Mouse (Mus musculus) embryonic facial prominence, embryonic 13.5 days (tissue): ENCODE measurements at regions not wholly inside any gene's neighbourhood (a gene's known extent, or its start where the extent isn't known, plus 50 kb on each side); places are given as distances from the start of the nearest gene placed in this dataset.

Experiments used
- ATAC-seq: fragments of 200-750 bp; cut with Nextera tagmentation; 2 replicates; pipeline ENCODE4 v1.8.0; 2017; ENCODE audit warnings: low read depth; ENCODE audit not compliant: insufficient number of reproducible peaks, insufficient read depth, low FRiP score, low TSS enrichment
- H3K27ac ChIP-seq: fragments of 300-500 bp; sonication (generic); 2 replicates; pipeline ENCODE4 v1.5.1; 2015; ENCODE audit warnings: moderate library complexity, mild to moderate bottlenecking, inconsistent platforms
- H3K27me3 ChIP-seq: fragments of 300-500 bp; sonication (generic); 2 replicates; pipeline ENCODE4 v1.6.1; 2015; ENCODE audit warnings: mild to moderate bottlenecking, inconsistent platforms
- H3K36me3 ChIP-seq: fragments of 300-500 bp; sonication (generic); 2 replicates; pipeline ENCODE4 v1.6.1; 2015; ENCODE audit warnings: mild to moderate bottlenecking, inconsistent platforms
- H3K4me1 ChIP-seq: fragments of 300-500 bp; sonication (generic); 2 replicates; pipeline ENCODE4 v1.6.1; 2015; ENCODE audit warnings: inconsistent platforms
- H3K4me2 ChIP-seq: fragments of 300-500 bp; sonication (generic); 2 replicates; pipeline ENCODE4 v1.6.1; 2015; ENCODE audit warnings: moderate library complexity, mild to moderate bottlenecking, inconsistent platforms
- H3K4me3 ChIP-seq: fragments of 300-500 bp; sonication (generic); 2 replicates; pipeline ENCODE4 v1.5.1; 2015; ENCODE audit warnings: mild to moderate bottlenecking, inconsistent platforms
- H3K9ac ChIP-seq: fragments of 300-500 bp; sonication (generic); 2 replicates; pipeline ENCODE4 v1.6.1; 2015; ENCODE audit warnings: mild to moderate bottlenecking, inconsistent platforms
- H3K9me3 ChIP-seq: fragments of 300-500 bp; sonication (generic); 2 replicates; pipeline ENCODE4 v1.6.1; 2016; ENCODE audit warnings: inconsistent platforms
- WGBS: fragments of 180-500 bp; shearing (Covaris S2); methylation state at CpG from one replicate; pipeline ENCODE4 v1.1.7; 2015; ENCODE audit warnings: mixed read lengths; 5-methylcytosine and 5-hydroxymethylcytosine counted together

- no peak for ATAC-seq
- Histone ChIP-seq H3K27me3 (no peaks in the 10 kb centered on the region), H3K4me1 (no peaks in the 10 kb centered on the region), H3K27ac (no peak overlapping the region), H3K4me3 (no peak overlapping the region), H3K4me2 (no peak overlapping the region), H3K36me3 (no peaks in the 10 kb centered on the region), H3K9me3 (no peaks in the 10 kb centered on the region), H3K9ac (no peak overlapping the region)
- 68% methylated on average over 6 of the region's 6 CpGs for WGBS
Measured at GRCm38 (mm10) chr10:126620802-126621201, 280.4 kb downstream of the Atp23 start.

- ATAC-seq: no peak
- Histone ChIP-seq H3K27ac (no peak overlapping the region), H3K4me1 (no peaks in the 10 kb centered on the region)
Measured at GRCm38 (mm10) chr10:126619970-126620369, 281.2 kb downstream of the Atp23 start.

GRCm38 (mm10) chr10:126612226-126612625 lies 288.9 kb downstream of the Atp23 start:
- 38% methylated on average over 4 of the region's 4 CpGs for WGBS
- H3K4me3 ChIP-seq: no peak overlapping the region

More at GRCm38 (mm10) chr10:126619970-126620369, 281.2 kb downstream of the Atp23 start:
- 53% methylated on average over 10 of the region's 10 CpGs for WGBS
- no peaks in the 10 kb centered on the region for H3K36me3 ChIP-seq
- no peaks in the 10 kb centered on the region for H3K9me3 ChIP-seq
- no peaks in the 10 kb centered on the region for H3K27me3 ChIP-seq
- H3K4me2 ChIP-seq: no peak overlapping the region
- H3K4me3 ChIP-seq: no peak overlapping the region
- H3K9ac ChIP-seq: no peak overlapping the region

DNA sequence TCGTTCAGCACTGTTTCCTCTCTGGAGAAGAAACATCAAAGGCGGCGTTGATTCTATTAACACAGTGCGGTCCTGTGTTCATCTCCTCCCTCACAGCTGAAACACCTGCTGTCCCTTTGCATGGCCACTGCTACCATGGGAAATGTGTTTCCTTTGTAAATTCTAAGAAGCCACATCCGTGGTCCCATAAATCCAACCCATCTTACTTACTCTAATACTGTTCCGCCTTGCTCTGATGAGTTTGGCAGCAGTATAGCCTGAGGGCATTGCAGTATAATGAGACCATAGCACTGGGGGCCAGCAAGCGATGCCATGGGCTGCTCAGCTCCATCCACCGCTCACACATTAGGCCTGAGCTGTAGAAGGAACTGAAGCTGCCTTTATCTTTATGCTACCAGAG lies 290.6 kb downstream of the Atp23 start:
- H3K27me3 ChIP-seq: no peaks in the 10 kb centered on the region
- no peak overlapping the region for H3K4me3 ChIP-seq
- ATAC-seq: no peak
- no peak overlapping the region for H3K27ac ChIP-seq
- H3K9ac ChIP-seq: no peak overlapping the region
- WGBS: 77% methylated on average over 8 of the region's 8 CpGs
- no peaks in the 10 kb centered on the region for H3K9me3 ChIP-seq
- H3K4me2 ChIP-seq: no peak overlapping the region
- H3K36me3 ChIP-seq: no peaks in the 10 kb centered on the region
- no peaks in the 10 kb centered on the region; the same call in 1 of the 2 replicates for H3K4me1 ChIP-seq

More at GRCm38 (mm10) chr10:126612226-126612625, 288.9 kb downstream of the Atp23 start:
- ATAC-seq: no peak
- H3K9ac ChIP-seq: no peak overlapping the region
- no peaks in the 10 kb centered on the region for H3K36me3 ChIP-seq
- H3K27ac ChIP-seq: no peak overlapping the region
- H3K4me1 ChIP-seq: no peaks in the 10 kb centered on the region; the same call in 1 of the 2 replicates
- H3K9me3 ChIP-seq: no peaks in the 10 kb centered on the region
- H3K4me2 ChIP-seq: no peak overlapping the region
- H3K27me3 ChIP-seq: no peaks in the 10 kb centered on the region

- no peak overlapping the region for H3K27ac ChIP-seq
- H3K9me3 ChIP-seq: no peaks in the 10 kb centered on the region
- WGBS: 80% methylated on average over 2 of the region's 2 CpGs
- H3K4me1 ChIP-seq: no peaks in the 10 kb centered on the region
- ATAC-seq: no peak
- no peaks in the 10 kb centered on the region for H3K27me3 ChIP-seq
- H3K4me2 ChIP-seq: no peak overlapping the region
- H3K4me3 ChIP-seq: no peak overlapping the region
- H3K36me3 ChIP-seq: no peaks in the 10 kb centered on the region
- no peak overlapping the region for H3K9ac ChIP-seq
Measured at GRCm38 (mm10) chr10:126599686-126600085, 301.5 kb downstream of the Atp23 start.

GRCm38 (mm10) chr10:126568155-126568554 lies 333.0 kb downstream of the Atp23 start:
- Histone ChIP-seq H3K27ac (no peak overlapping the region), H3K9me3 (no peaks in the 10 kb centered on the region), H3K27me3 (no peaks in the 10 kb centered on the region), H3K9ac (no peak overlapping the region), H3K36me3 (no peaks in the 10 kb centered on the region), H3K4me2 (no peak overlapping the region), H3K4me3 (no peak overlapping the region), H3K4me1 (no peaks in the 10 kb centered on the region)
- no peak for ATAC-seq
- WGBS: 83% methylated on average over 8 of the region's 8 CpGs

DNA sequence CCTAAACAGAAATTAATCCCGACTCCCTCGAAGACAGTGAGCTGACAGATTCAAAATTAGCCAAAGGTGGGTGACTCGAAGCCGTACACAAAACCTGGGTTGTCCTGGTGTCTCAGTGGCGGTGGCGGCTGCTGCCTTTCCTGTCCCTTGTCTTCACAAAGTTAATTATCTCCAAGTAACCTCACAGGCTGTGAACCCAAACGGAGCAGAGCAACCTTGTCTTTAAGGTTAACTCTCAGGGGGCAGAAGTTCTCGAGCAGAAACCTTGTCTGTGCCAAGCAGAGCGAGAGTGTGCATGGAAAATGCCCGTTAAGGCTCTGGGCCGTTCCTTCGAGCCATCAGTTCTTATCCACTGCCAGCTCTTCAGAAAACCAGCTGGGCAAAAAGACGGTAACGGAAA lies 335.8 kb downstream of the Atp23 start:
- H3K4me2 ChIP-seq: no peak overlapping the region
- no peak overlapping the region for H3K4me3 ChIP-seq
- no peaks in the 10 kb centered on the region for H3K36me3 ChIP-seq
- WGBS: 64% methylated on average over 14 of the region's 14 CpGs
- no peak overlapping the region for H3K9ac ChIP-seq
- H3K27ac ChIP-seq: no peak overlapping the region
- H3K9me3 ChIP-seq: no peaks in the 10 kb centered on the region
- H3K4me1 ChIP-seq: no peaks in the 10 kb centered on the region
- H3K27me3 ChIP-seq: no peaks in the 10 kb centered on the region
- ATAC-seq: no peak

GRCm38 (mm10) chr10:126555080-126555479 lies 346.1 kb downstream of the Atp23 start:
- no peak for ATAC-seq
- H3K27me3 ChIP-seq: no peaks in the 10 kb centered on the region

DNA sequence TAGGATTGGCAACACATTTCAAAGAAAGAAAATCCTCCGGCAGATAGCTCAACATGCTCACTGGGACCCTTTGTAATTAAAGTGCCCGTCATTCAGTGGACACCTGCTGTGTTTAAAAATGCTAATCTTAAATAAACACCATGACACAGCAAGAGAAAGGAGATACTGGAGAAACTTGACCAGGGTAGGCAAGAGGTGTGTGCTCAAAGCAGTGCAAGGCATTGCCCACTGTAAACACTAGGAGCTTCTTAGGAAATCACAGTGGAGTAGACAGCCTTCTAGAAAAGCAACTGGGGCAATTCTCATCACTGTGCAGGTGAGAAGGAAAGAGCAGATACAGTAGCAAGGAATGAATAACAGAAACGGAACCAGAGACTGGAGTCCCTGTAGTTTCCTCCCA lies 369.2 kb downstream of the Atp23 start:
- H3K4me2 ChIP-seq: no peak overlapping the region
- H3K9me3 ChIP-seq: no peaks in the 10 kb centered on the region
- 0 out of 2 replicates have a peak, but pooled peaks cover 8% of the 10 kb centered on the region for H3K4me1 ChIP-seq
- no peak for ATAC-seq
- peaks cover 5% of the 10 kb centered on the region; the same call in 1 of the 2 replicates for H3K27me3 ChIP-seq
- H3K4me3 ChIP-seq: no peak overlapping the region
- H3K9ac ChIP-seq: no peak overlapping the region
- H3K36me3 ChIP-seq: no peaks in the 10 kb centered on the region
- no peak overlapping the region for H3K27ac ChIP-seq
- WGBS: 46% methylated on average over 3 of the region's 3 CpGs

More at GRCm38 (mm10) chr10:126555080-126555479, 346.1 kb downstream of the Atp23 start:
- Histone ChIP-seq H3K4me3 (no peak overlapping the region), H3K9ac (no peak overlapping the region), H3K9me3 (no peaks in the 10 kb centered on the region), H3K36me3 (no peaks in the 10 kb centered on the region), H3K4me2 (no peak overlapping the region), H3K4me1 (no peaks in the 10 kb centered on the region), H3K27ac (no peak overlapping the region)
- WGBS: 79% methylated on average over 7 of the region's 7 CpGs

DNA sequence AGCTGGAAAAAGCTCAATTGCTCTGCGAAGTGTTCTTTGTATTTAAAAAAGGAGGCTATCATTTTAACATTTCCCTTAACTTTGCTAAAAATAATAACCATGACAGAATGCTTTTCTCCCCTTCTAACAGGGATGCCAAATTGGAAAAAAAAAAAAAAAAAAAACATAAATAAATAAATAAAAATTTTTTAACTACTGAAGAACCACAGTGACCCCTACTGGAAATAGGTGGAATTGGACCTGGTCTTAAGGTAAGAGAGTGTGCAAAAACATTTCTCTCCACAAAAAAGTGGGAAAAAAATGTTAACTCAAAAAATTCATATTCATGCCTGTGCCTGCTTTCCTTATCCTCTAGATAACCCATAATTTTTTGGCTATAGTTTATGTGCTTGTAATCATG lies 369.8 kb downstream of the Atp23 start:
- no peaks in the 10 kb centered on the region for H3K36me3 ChIP-seq
- H3K27ac ChIP-seq: no peak overlapping the region
- no peak overlapping the region for H3K4me2 ChIP-seq
- 0 out of 2 replicates have a peak, but pooled peaks cover 8% of the 10 kb centered on the region for H3K4me1 ChIP-seq
- no peak overlapping the region for H3K4me3 ChIP-seq
- no peak for ATAC-seq
- no peak overlapping the region for H3K9ac ChIP-seq
- peaks cover 5% of the 10 kb centered on the region; the same call in 1 of the 2 replicates for H3K27me3 ChIP-seq
- WGBS: 29% methylated on average over 1 of the region's 1 CpGs
- no peaks in the 10 kb centered on the region for H3K9me3 ChIP-seq

DNA sequence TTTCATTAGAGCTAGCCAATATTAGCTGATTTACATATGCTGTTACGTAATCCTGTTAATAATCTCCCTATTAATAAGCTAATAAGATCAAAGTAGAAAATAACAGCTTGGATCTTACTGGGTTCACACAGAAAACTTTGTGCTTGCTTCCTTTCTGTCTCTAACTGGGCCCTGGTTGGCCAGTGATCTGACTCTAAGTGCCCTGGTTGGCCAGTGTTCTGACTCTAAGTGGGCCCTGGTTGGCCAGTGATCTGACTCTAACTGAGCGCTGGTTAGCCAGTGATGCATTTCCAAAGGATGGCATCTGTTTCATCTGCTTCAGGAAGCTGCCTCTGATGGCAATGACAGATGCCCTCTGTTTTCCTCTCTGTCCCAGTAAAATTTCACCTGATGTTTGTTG lies 372.4 kb downstream of the Atp23 start:
- 0 out of 2 replicates have a peak, but pooled peaks cover 8% of the 10 kb centered on the region for H3K4me1 ChIP-seq
- no peak overlapping the region for H3K27ac ChIP-seq
- WGBS: 89% methylated on average over 2 of the region's 2 CpGs
- no peaks in the 10 kb centered on the region for H3K9me3 ChIP-seq
- no peak overlapping the region for H3K9ac ChIP-seq
- H3K36me3 ChIP-seq: no peaks in the 10 kb centered on the region
- no peak overlapping the region for H3K4me2 ChIP-seq
- no peak overlapping the region for H3K4me3 ChIP-seq
- peaks cover 5% of the 10 kb centered on the region; the same call in 1 of the 2 replicates for H3K27me3 ChIP-seq
- ATAC-seq: no peak

GRCm38 (mm10) chr10:126526186-126526585 lies 375.0 kb downstream of the Atp23 start:
- ATAC-seq: no peak
- WGBS: 35% methylated on average over 5 of the region's 5 CpGs

More at GRCm38 (mm10) chr10:126526186-126526585, 375.0 kb downstream of the Atp23 start:
- H3K4me3 ChIP-seq: no peak overlapping the region
- H3K27me3 ChIP-seq: no peaks in the 10 kb centered on the region; the same call in 1 of the 2 replicates
- no peaks in the 10 kb centered on the region for H3K36me3 ChIP-seq
- peaks cover 22% of the 10 kb centered on the region for H3K4me1 ChIP-seq
- no peak overlapping the region for H3K27ac ChIP-seq
- H3K9ac ChIP-seq: no peak overlapping the region
- H3K4me2 ChIP-seq: no peak overlapping the region
- no peaks in the 10 kb centered on the region for H3K9me3 ChIP-seq
